Mouse (Mus musculus): ENCODE results near the gene Ccdc117.

GRCm38 (mm10) chr11:5562625-5563268, 20.8 kb upstream of the Ccdc117 start:
- TF ChIP-seq ZC3H11A (IDR thresholded peaks at IDR 0.05; ENCODE audit: borderline replicate concordance, low read depth, low read length) (no peak), ZNF384 (IDR thresholded peaks at IDR 0.05; ENCODE audit: low read depth, low read length) (no peak)

Measured in ES-E14 (cell line).